Mouse (Mus musculus): ENCODE measurements around the gene Slc46a1. TPM values are rescaled to one million over a fixed set of nuclear protein-coding genes. Genes with fewer than 3 reads are reported as not detected.
A peak's percentile ranks its signal among the peaks of the same experiment; 100 is the strongest.

The Slc46a1 gene
- polyA plus RNA-seq, 1 experiment from 2014 or later: 68.7 TPM

GRCm38 (mm10) chr11:78462669-78463068 lies 2.8 kb upstream of the Slc46a1 start:
- peaks cover 7% of the 10 kb centered on the region for H3K4me1 ChIP-seq (replicated peaks; ENCODE audit: control insufficient read depth, insufficient read depth, low read length)
- H3K4me3 ChIP-seq (ENCODE audit: low read depth, low read length): no peak overlapping the region
- H3K27me3 ChIP-seq (replicated peaks; ENCODE audit: control insufficient read depth, insufficient read depth, low read length): no peaks in the 10 kb centered on the region
- H3K4me2 ChIP-seq (replicated peaks; ENCODE audit: low read depth): peak overlapping the region; percentile 28; the same call in 1 of the 2 replicates
- H3K36me3 ChIP-seq (ENCODE audit: control insufficient read depth, insufficient read depth): no peaks in the 10 kb centered on the region
- peak; percentile 64 for ATAC-seq
- no peak overlapping the region for H3K9ac ChIP-seq (ENCODE audit: low read depth, low read length)
- no peaks in the 10 kb centered on the region for H3K9me3 ChIP-seq (ENCODE audit: control insufficient read depth)
- WGBS: 46% methylated on average over 5 of the region's 5 CpGs
- peak overlapping the region; percentile 63 for H3K27ac ChIP-seq (ENCODE audit: low read depth, low read length)
- TF ChIP-seq CTCF (IDR thresholded peaks at IDR 0.05; ENCODE audit: low read depth): peak; percentile 34

GRCm38 (mm10) chr11:78463286-78464036 lies 2.0 kb upstream of the Slc46a1 start:
- Histone ChIP-seq H3K9me3 (ENCODE audit: control insufficient read depth) (no peaks in the 10 kb centered on the region), H3K4me1 (replicated peaks; ENCODE audit: control insufficient read depth, insufficient read depth, low read length) (peaks cover 7% of the 10 kb centered on the region), H3K27ac (ENCODE audit: low read depth, low read length) (peak overlapping the region; percentile 63), H3K36me3 (ENCODE audit: control insufficient read depth, insufficient read depth) (no peaks in the 10 kb centered on the region), H3K27me3 (replicated peaks; ENCODE audit: control insufficient read depth, insufficient read depth, low read length) (no peaks in the 10 kb centered on the region), H3K4me3 (ENCODE audit: low read depth, low read length) (no peak overlapping the region), H3K4me2 (replicated peaks; ENCODE audit: low read depth) (peak overlapping the region; percentile 28; the same call in 1 of the 2 replicates), H3K9ac (ENCODE audit: low read depth, low read length) (no peak overlapping the region)
- WGBS: 19% methylated on average over 13 of the region's 13 CpGs
- TF ChIP-seq CTCF (IDR thresholded peaks at IDR 0.05; ENCODE audit: low read depth): no peak
- ATAC-seq: peak; percentile 63

- Histone ChIP-seq H3K9me3 (ENCODE audit: control insufficient read depth) (no peaks in the 10 kb centered on the region), H3K4me2 (replicated peaks; ENCODE audit: low read depth) (peak overlapping the region; percentile 92), H3K4me3 (ENCODE audit: low read depth, low read length) (peak overlapping the region; percentile 71), H3K4me1 (replicated peaks; ENCODE audit: control insufficient read depth, insufficient read depth, low read length) (peaks cover 7% of the 10 kb centered on the region), H3K36me3 (ENCODE audit: control insufficient read depth, insufficient read depth) (no peaks in the 10 kb centered on the region), H3K27me3 (replicated peaks; ENCODE audit: control insufficient read depth, insufficient read depth, low read length) (no peaks in the 10 kb centered on the region), H3K9ac (ENCODE audit: low read depth, low read length) (no peak overlapping the region), H3K27ac (ENCODE audit: low read depth, low read length) (no peak overlapping the region)
- 24% methylated on average over 9 of the region's 9 CpGs for WGBS
- no peak for ATAC-seq
- TF ChIP-seq CTCF (IDR thresholded peaks at IDR 0.05; ENCODE audit: low read depth): no peak
These were observed 381 bp upstream of the Slc46a1 start for GRCm38 (mm10) chr11:78465116-78465515.

GRCm38 (mm10) chr11:78466242-78466912 lies 880 bp downstream of the Slc46a1 start:
- no peak for TF ChIP-seq CTCF (IDR thresholded peaks at IDR 0.05; ENCODE audit: low read depth)

GRCm38 (mm10) chr11:78467515-78467914 lies 2.0 kb downstream of the Slc46a1 start:
- H3K4me3 ChIP-seq (ENCODE audit: low read depth, low read length): no peak overlapping the region
- H3K36me3 ChIP-seq (ENCODE audit: control insufficient read depth, insufficient read depth): no peaks in the 10 kb centered on the region
- H3K4me2 ChIP-seq (replicated peaks; ENCODE audit: low read depth): no peak overlapping the region
- TF ChIP-seq CTCF (IDR thresholded peaks at IDR 0.05; ENCODE audit: low read depth): no peak
- no peaks in the 10 kb centered on the region for H3K9me3 ChIP-seq (ENCODE audit: control insufficient read depth)
- no peaks in the 10 kb centered on the region for H3K27me3 ChIP-seq (replicated peaks; ENCODE audit: control insufficient read depth, insufficient read depth, low read length)
- WGBS: 74% methylated on average over 7 of the region's 7 CpGs
- H3K27ac ChIP-seq (ENCODE audit: low read depth, low read length): peak overlapping the region; percentile 46; the same call in 1 of the 2 replicates
- ATAC-seq: no peak
- H3K4me1 ChIP-seq (replicated peaks; ENCODE audit: control insufficient read depth, insufficient read depth, low read length): peaks cover 7% of the 10 kb centered on the region
- no peak overlapping the region for H3K9ac ChIP-seq (ENCODE audit: low read depth, low read length)

More at GRCm38 (mm10) chr11:78466242-78466912, 880 bp downstream of the Slc46a1 start:
- Histone ChIP-seq H3K4me1 (replicated peaks; ENCODE audit: control insufficient read depth, insufficient read depth, low read length) (peaks cover 7% of the 10 kb centered on the region), H3K4me2 (replicated peaks; ENCODE audit: low read depth) (peak overlapping the region; percentile 92), H3K36me3 (ENCODE audit: control insufficient read depth, insufficient read depth) (no peaks in the 10 kb centered on the region), H3K9ac (ENCODE audit: low read depth, low read length) (peak overlapping the region; percentile 73), H3K27ac (ENCODE audit: low read depth, low read length) (peak overlapping the region; percentile 93), H3K27me3 (replicated peaks; ENCODE audit: control insufficient read depth, insufficient read depth, low read length) (no peaks in the 10 kb centered on the region), H3K4me3 (ENCODE audit: low read depth, low read length) (peak overlapping the region; percentile 71), H3K9me3 (ENCODE audit: control insufficient read depth) (no peaks in the 10 kb centered on the region)
- 71% methylated on average over 23 of the region's 23 CpGs for WGBS
- ATAC-seq: no peak

- Histone ChIP-seq H3K27ac (ENCODE audit: low read depth, low read length) (peak overlapping the region; percentile 46; the same call in 1 of the 2 replicates), H3K4me1 (replicated peaks; ENCODE audit: control insufficient read depth, insufficient read depth, low read length) (peaks cover 5% of the 10 kb centered on the region), H3K36me3 (ENCODE audit: control insufficient read depth, insufficient read depth) (no peaks in the 10 kb centered on the region), H3K9ac (ENCODE audit: low read depth, low read length) (no peak overlapping the region), H3K4me2 (replicated peaks; ENCODE audit: low read depth) (no peak overlapping the region), H3K9me3 (ENCODE audit: control insufficient read depth) (no peaks in the 10 kb centered on the region), H3K27me3 (replicated peaks; ENCODE audit: control insufficient read depth, insufficient read depth, low read length) (no peaks in the 10 kb centered on the region), H3K4me3 (ENCODE audit: low read depth, low read length) (no peak overlapping the region)
- TF ChIP-seq CTCF (IDR thresholded peaks at IDR 0.05; ENCODE audit: low read depth): no peak
- 51% methylated on average over 3 of the region's 3 CpGs for WGBS
- no peak for ATAC-seq
These were observed 2.4 kb downstream of the Slc46a1 start for GRCm38 (mm10) chr11:78467932-78468331.

All from intestine, postnatal 0 days (tissue).